ENCODE assay signal across 24 mouse cellular contexts in the genomic region with DNA sequence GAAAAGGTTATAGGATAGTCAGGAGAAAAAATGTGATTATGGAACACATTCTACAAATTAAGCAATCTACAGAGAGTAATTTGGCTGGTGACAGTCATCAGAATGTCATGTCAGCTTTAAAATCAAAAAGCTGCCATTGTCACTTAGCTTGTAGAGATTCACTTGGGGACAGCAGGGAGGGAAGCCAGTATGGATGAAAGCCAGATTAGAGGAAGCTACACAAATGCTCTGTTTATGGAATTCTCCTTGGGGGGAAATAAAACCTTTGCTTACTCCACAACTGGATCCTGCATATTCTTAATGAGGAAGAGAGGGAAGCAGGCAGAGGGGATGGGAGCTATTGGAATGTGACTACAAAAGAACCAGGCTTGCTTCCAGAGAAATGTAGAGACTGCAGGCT.
A peak's percentile ranks its signal among the peaks of the same experiment; 100 is the strongest.
DNase-seq lines count a peak whose midpoint lies in the region; ATAC-seq and TF ChIP-seq lines count a peak whose summit lies in the region.
"Had no signal": no experiment of that assay in that cellular context is flagged by ENCODE, and none has a peak within 500 bp of the region (broad histone marks: within the 10 kb centered on the region; RNA-seq: fewer than 3 reads in every experiment).

No protein-coding gene starts in this region.

- no peak for TF ChIP-seq CTCF in midbrain, postnatal 0 days (IDR thresholded peaks at IDR 0.05)
- no peak for TF ChIP-seq CTCF in brain, embryonic 14.5 days (IDR thresholded peaks at IDR 0.05; ENCODE audit: borderline replicate concordance, extremely low read depth, insufficient read depth, insufficient read length)

- no peaks in the 10 kb centered on the region for H3K27me3 ChIP-seq in limb, embryonic 14.5 days (ENCODE audit: control insufficient read depth, insufficient read depth, low read length)
- 0 out of 2 replicates have a peak, but pooled peaks cover 4% of the 10 kb centered on the region for H3K27me3 ChIP-seq in limb, embryonic 10.5 days (ENCODE audit: low read depth, poor library complexity, severe bottlenecking)
- H3K27me3 ChIP-seq in midbrain, postnatal 0 days (ENCODE audit: insufficient read depth, low read length): no peaks in the 10 kb centered on the region
- H3K27me3 ChIP-seq in midbrain, embryonic 10.5 days (ENCODE audit: low read depth, poor library complexity, severe bottlenecking): peaks cover 5% of the 10 kb centered on the region; the same call in 1 of the 2 replicates
- H3K27me3 ChIP-seq: embryonic facial prominence, embryonic 12.5 days; embryonic facial prominence, embryonic 15.5 days; heart, embryonic 12.5 days; heart, embryonic 15.5 days; hindbrain, embryonic 13.5 days had no signal

- H3K36me3 ChIP-seq in limb, embryonic 14.5 days (ENCODE audit: control insufficient read depth, insufficient read depth, low read length): no peaks in the 10 kb centered on the region
- H3K36me3 ChIP-seq in limb, embryonic 10.5 days: no peaks in the 10 kb centered on the region
- H3K36me3 ChIP-seq in midbrain, postnatal 0 days (ENCODE audit: insufficient read depth, low read length): no peaks in the 10 kb centered on the region
- no peaks in the 10 kb centered on the region for H3K36me3 ChIP-seq in midbrain, embryonic 10.5 days
- H3K36me3 ChIP-seq: embryonic facial prominence, embryonic 12.5 days; embryonic facial prominence, embryonic 15.5 days; heart, embryonic 12.5 days; heart, embryonic 15.5 days; hindbrain, embryonic 10.5 days; hindbrain, embryonic 13.5 days had no signal

- no peak overlapping the region for H3K4me2 ChIP-seq in limb, embryonic 14.5 days (replicated peaks; ENCODE audit: low read depth, low read length, severe bottlenecking)
- H3K4me2 ChIP-seq in midbrain, postnatal 0 days (ENCODE audit: low read depth, low read length, poor library complexity, severe bottlenecking): no peak overlapping the region
- H3K4me2 ChIP-seq: embryonic facial prominence, embryonic 12.5 days; embryonic facial prominence, embryonic 15.5 days; heart, embryonic 12.5 days; heart, embryonic 15.5 days; hindbrain, embryonic 13.5 days had no signal

- H3K27ac ChIP-seq in limb, embryonic 14.5 days (replicated peaks; ENCODE audit: low read depth, low read length): no peak overlapping the region
- no peak overlapping the region for H3K27ac ChIP-seq in limb, embryonic 10.5 days
- no peak overlapping the region for H3K27ac ChIP-seq in midbrain, postnatal 0 days (ENCODE audit: low read depth, low read length)
- H3K27ac ChIP-seq in midbrain, embryonic 10.5 days (replicated peaks): no peak overlapping the region
- H3K27ac ChIP-seq: embryonic facial prominence, embryonic 12.5 days; embryonic facial prominence, embryonic 15.5 days; heart, embryonic 15.5 days; hindbrain, embryonic 10.5 days; hindbrain, embryonic 13.5 days had no signal

- H3K4me3 ChIP-seq in limb, embryonic 14.5 days (replicated peaks; ENCODE audit: low read length): no peak overlapping the region
- no peak overlapping the region for H3K4me3 ChIP-seq in limb, embryonic 10.5 days
- H3K4me3 ChIP-seq in midbrain, postnatal 0 days (ENCODE audit: low read depth, low read length): no peak overlapping the region
- no peak overlapping the region for H3K4me3 ChIP-seq in midbrain, embryonic 10.5 days
- H3K4me3 ChIP-seq: embryonic facial prominence, embryonic 12.5 days; embryonic facial prominence, embryonic 15.5 days; heart, embryonic 12.5 days; heart, embryonic 15.5 days; hindbrain, embryonic 10.5 days; hindbrain, embryonic 13.5 days had no signal

- DNase-seq in limb, embryonic 14.5 days (ENCODE audit: low spot score): peak; percentile 17
- no peak for DNase-seq in limb, embryonic 10.5 days (ENCODE audit: low spot score)
- DNase-seq in midbrain, postnatal 0 days (ENCODE audit: low spot score): peak; percentile 3
- no peak for DNase-seq in midbrain, embryonic 10.5 days (ENCODE audit: low spot score)
- peak; percentile 50 for DNase-seq in brain, embryonic 14.5 days (ENCODE audit: low read depth)
- DNase-seq in testis, postnatal 10 days (ENCODE audit: low spot score): no peak
- DNase-seq: adrenal gland, adult 8-10 months; adrenal gland, postnatal 25 days; cerebellum, adult 11 months; cerebellum, adult 9-11 months; cerebellum, postnatal 25 days; gastrocnemius, postnatal 25 days; heart, adult 18-20 months; heart, postnatal 10 days; heart, postnatal 36 days had no signal

- H3K9ac ChIP-seq in limb, embryonic 14.5 days (ENCODE audit: low read depth, low read length, severe bottlenecking): no peak overlapping the region
- H3K9ac ChIP-seq in midbrain, postnatal 0 days (replicated peaks; ENCODE audit: low read length, poor library complexity, severe bottlenecking): no peak overlapping the region
- H3K9ac ChIP-seq: embryonic facial prominence, embryonic 12.5 days; embryonic facial prominence, embryonic 15.5 days; heart, embryonic 12.5 days; heart, embryonic 15.5 days; hindbrain, embryonic 13.5 days had no signal

- ATAC-seq in limb, embryonic 14.5 days (ENCODE audit: low FRiP score, low read depth): 0 out of 2 replicates have a peak, but pooled peaks have one; percentile 37
- no peak for ATAC-seq in midbrain, postnatal 0 days (ENCODE audit: low FRiP score)
- ATAC-seq: activated CD4-positive, CD25-positive, alpha-beta regulatory T cell, adult 4 months; CD4-positive, CD25-positive, alpha-beta regulatory T cell, adult 4 months; hindbrain, embryonic 16.5 days had no signal

- TF ChIP-seq POLR2A in limb, embryonic 14.5 days (IDR thresholded peaks at IDR 0.05; ENCODE audit: borderline replicate concordance, extremely low read depth, insufficient read depth, insufficient read length): no peak
- TF ChIP-seq POLR2A in brain, embryonic 14.5 days (IDR thresholded peaks at IDR 0.05; ENCODE audit: borderline replicate concordance, extremely low read depth, insufficient read depth, insufficient read length, poor library complexity, severe bottlenecking): no peak

- H3K4me1 ChIP-seq in limb, embryonic 14.5 days (ENCODE audit: control insufficient read depth, insufficient read depth, low read length): no peaks in the 10 kb centered on the region
- H3K4me1 ChIP-seq in limb, embryonic 10.5 days: no peaks in the 10 kb centered on the region
- no peaks in the 10 kb centered on the region for H3K4me1 ChIP-seq in midbrain, postnatal 0 days (ENCODE audit: insufficient read depth, low read length)
- no peaks in the 10 kb centered on the region for H3K4me1 ChIP-seq in midbrain, embryonic 10.5 days
- H3K4me1 ChIP-seq: embryonic facial prominence, embryonic 12.5 days; embryonic facial prominence, embryonic 15.5 days; heart, embryonic 12.5 days; heart, embryonic 15.5 days; hindbrain, embryonic 10.5 days; hindbrain, embryonic 13.5 days had no signal

- H3K9me3 ChIP-seq in limb, embryonic 14.5 days (ENCODE audit: control insufficient read depth, low read length): no peaks in the 10 kb centered on the region
- no peaks in the 10 kb centered on the region for H3K9me3 ChIP-seq in limb, embryonic 10.5 days (replicated peaks)
- no peaks in the 10 kb centered on the region for H3K9me3 ChIP-seq in midbrain, postnatal 0 days (ENCODE audit: low read length)
- H3K9me3 ChIP-seq in midbrain, embryonic 10.5 days (replicated peaks): no peaks in the 10 kb centered on the region
- H3K9me3 ChIP-seq: embryonic facial prominence, embryonic 12.5 days; embryonic facial prominence, embryonic 15.5 days; heart, embryonic 12.5 days; heart, embryonic 15.5 days; hindbrain, embryonic 10.5 days; hindbrain, embryonic 13.5 days had no signal

Comparison
In these comparisons a context has a peak if more than half of its experiments do, and no peak if none do; other contexts are left out.
1. DNase-seq: peak in limb, embryonic 14.5 days (single experiment), midbrain, postnatal 0 days (single experiment) and brain, embryonic 14.5 days (single experiment); none in limb, embryonic 10.5 days (single experiment), midbrain, embryonic 10.5 days (single experiment) and testis, postnatal 10 days (single experiment).